Mouse (Mus musculus) stomach, embryonic 16.5 days (tissue): Measurements from ENCODE around the gene Gm4141. TPM values are rescaled to one million over a fixed set of nuclear protein-coding genes. Genes with fewer than 3 reads are reported as not detected.
"Not testable (repeated sequence)": the region's sequence is repeated elsewhere in the genome, so short reads cannot be mapped to it uniquely, and the experiment has no call there.

Source experiments
- ATAC-seq: fragments of 200-750 bp; cut with Nextera tagmentation; 2 replicates; pipeline ENCODE4 v1.8.0; 2017; ENCODE audit warnings: moderate number of reproducible peaks, moderate TSS enrichment; ENCODE audit not compliant: insufficient read depth, low FRiP score
- H3K27ac ChIP-seq: fragments of 300-500 bp; sonication (generic); 2 replicates; pipeline ENCODE4 v1.5.1; 2014; ENCODE audit warnings: low read length
- H3K27me3 ChIP-seq: fragments of 300-500 bp; sonication (generic); 2 replicates; pipeline ENCODE4 v1.6.1; 2014; ENCODE audit warnings: low read length, control low read depth, mixed read lengths; ENCODE audit not compliant: control insufficient read depth, insufficient read depth
- H3K36me3 ChIP-seq: fragments of 300-500 bp; sonication (generic); 2 replicates; pipeline ENCODE4 v1.6.1; 2014; ENCODE audit warnings: low read length; ENCODE audit not compliant: control insufficient read depth, insufficient read depth
- H3K4me1 ChIP-seq: fragments of 300-500 bp; sonication (generic); 2 replicates; pipeline ENCODE4 v1.6.1; 2014; ENCODE audit warnings: low read length, control low read depth, mixed read lengths; ENCODE audit not compliant: control insufficient read depth, insufficient read depth
- H3K4me2 ChIP-seq: fragments of 300-500 bp; sonication (generic); 2 replicates; pipeline ENCODE4 v1.6.1; 2014; ENCODE audit warnings: low read depth, low read length, mixed read lengths
- H3K4me3 ChIP-seq: fragments of 300-500 bp; sonication (generic); replicated peaks from 2 replicates; pipeline ENCODE4 v1.5.1; 2014; ENCODE audit warnings: mild to moderate bottlenecking, low read length
- H3K9ac ChIP-seq: fragments of 300-500 bp; sonication (generic); 2 replicates; pipeline ENCODE4 v1.6.1; 2014; ENCODE audit warnings: low read length
- H3K9me3 ChIP-seq: fragments of 300-500 bp; sonication (generic); replicated peaks from 2 replicates; pipeline ENCODE4 v1.6.1; 2016; ENCODE audit warnings: low read length, control low read depth; ENCODE audit not compliant: control insufficient read depth
- WGBS: fragments of 180-500 bp; shearing (Covaris S2); extraction: QIAGEN DNeasy Blood & Tissue Kit; methylation state at CpG from one replicate; pipeline ENCODE4 v1.1.7; 2014; 5-methylcytosine and 5-hydroxymethylcytosine counted together
- polyA plus RNA-seq: library from polyadenylated mRNA; unstranded; fragments of >200 nt; fragmentation: Nextera tagmentation; extraction: Ambion mirVana; gene quantifications from 2 replicates; pipeline ENCODE4 v1.2.1, GENCODE M21; 2015

Gm4141 gene
- polyA plus RNA-seq = not detected in 2 replicates

- not testable (repeated sequence) for H3K27ac ChIP-seq, ATAC-seq, H3K4me1 ChIP-seq, H3K4me2 ChIP-seq, H3K9ac ChIP-seq, H3K4me3 ChIP-seq, H3K36me3 ChIP-seq, H3K27me3 ChIP-seq, H3K9me3 ChIP-seq
- WGBS = no CpG with 5 or more reads among the region's 3 CpGs
These were observed at the start of gene Gm4141 for GRCm38 (mm10) chr7:20576141-20576540. TSS of gene Gm4141 (minus strand) at chr7:20576241.

GRCm38 (mm10) chr7:20598921-20599320, 22.9 kb upstream of the Gm4141 start, which contains the start of gene Gm4513:
TSS of gene Gm4513 (minus strand) at chr7:20599021.
- not testable (repeated sequence) for H3K27ac ChIP-seq, H3K27me3 ChIP-seq, H3K9ac ChIP-seq, H3K36me3 ChIP-seq, ATAC-seq, H3K9me3 ChIP-seq, H3K4me1 ChIP-seq, H3K4me2 ChIP-seq, H3K4me3 ChIP-seq
- WGBS = 69% methylated on average over 3 of the region's 5 CpGs

GRCm38 (mm10) chr7:20545657-20546056, 30.4 kb downstream of the Gm4141 start, which contains the start of gene Gm5726:
TSS of gene Gm5726 (minus strand) at chr7:20545757.
- not testable (repeated sequence) for H3K4me3 ChIP-seq, H3K4me1 ChIP-seq, H3K27me3 ChIP-seq, ATAC-seq, H3K9ac ChIP-seq, H3K27ac ChIP-seq, H3K4me2 ChIP-seq, H3K36me3 ChIP-seq, H3K9me3 ChIP-seq
- no CpG with 5 or more reads among the region's 1 CpGs for WGBS

GRCm38 (mm10) chr7:20533537-20533936, 42.5 kb downstream of the Gm4141 start, which contains the start of gene Vmn1r104:
TSS of gene Vmn1r104 (plus strand) at chr7:20533837.
- not testable (repeated sequence) for H3K4me3 ChIP-seq, H3K27ac ChIP-seq, H3K27me3 ChIP-seq, H3K9ac ChIP-seq, H3K4me2 ChIP-seq, H3K4me1 ChIP-seq, ATAC-seq, H3K9me3 ChIP-seq, H3K36me3 ChIP-seq
- no CpG with 5 or more reads among the region's 3 CpGs for WGBS

Other genes with a start within 250 kb of the Gm4141 start
- not detected in 2 replicates for gene Gm4133, start 242.2 kb downstream of the Gm4141 start, polyA plus RNA-seq
- gene Gm5728, start 200.8 kb downstream of the Gm4141 start, polyA plus RNA-seq = not detected in 2 replicates
- gene Vmn1r100, start 158.3 kb downstream of the Gm4141 start, polyA plus RNA-seq = not detected in 2 replicates
- gene Vmn1r101, start 133.6 kb downstream of the Gm4141 start, polyA plus RNA-seq = not detected in 2 replicates
- not detected in 2 replicates for gene Gm10670, start 101.3 kb downstream of the Gm4141 start, polyA plus RNA-seq
- not detected in 2 replicates for gene Vmn1r103, start 65.7 kb downstream of the Gm4141 start, polyA plus RNA-seq
- gene Vmn1r104, start 42.4 kb downstream of the Gm4141 start, polyA plus RNA-seq = not detected in 2 replicates
- gene Gm5726, start 30.5 kb downstream of the Gm4141 start, polyA plus RNA-seq = not detected in 2 replicates
- gene Gm4513, start 22.8 kb upstream of the Gm4141 start, polyA plus RNA-seq = not detected in 2 replicates
- gene Vmn1r107, start 92.7 kb upstream of the Gm4141 start, polyA plus RNA-seq = not detected in 2 replicates
- not detected in 2 replicates for gene Vmn1r111, start 127.0 kb upstream of the Gm4141 start, polyA plus RNA-seq
- gene Gm10668, start 154.4 kb upstream of the Gm4141 start, polyA plus RNA-seq = not detected in 2 replicates
- gene Vmn1r112, start 194.9 kb upstream of the Gm4141 start, polyA plus RNA-seq = not detected in 2 replicates
- not detected in 2 replicates for gene Vmn1r113, start 211.0 kb upstream of the Gm4141 start, polyA plus RNA-seq
- not detected in 2 replicates for gene Vmn1r114, start 235.9 kb upstream of the Gm4141 start, polyA plus RNA-seq